Mouse (Mus musculus) myocyte (in vitro differentiated cells): Measurements from ENCODE around the gene March1. TPM values are rescaled to one million over a fixed set of nuclear protein-coding genes. Genes with fewer than 3 reads are reported as not detected.

ENCODE experiments used
- H3K27me3 ChIP-seq: one replicate; pipeline ENCODE4 v1.6.1; 2011; ENCODE audit not compliant: control insufficient read depth, insufficient read depth, insufficient read length
- H3K36me3 ChIP-seq: one replicate; pipeline ENCODE4 v1.6.1; 2011; ENCODE audit not compliant: control insufficient read depth, insufficient read depth
- H3K4me2 ChIP-seq: one replicate; pipeline ENCODE4 v1.6.1; 2011; ENCODE audit warnings: low read depth, control low read depth
- H3K4me3 ChIP-seq: one replicate; pipeline ENCODE4 v1.5.1; 2011; ENCODE audit warnings: mild to moderate bottlenecking, control low read depth, moderate library complexity
- H3K79me2 ChIP-seq: one replicate; pipeline ENCODE4 v1.6.1; 2011; ENCODE audit not compliant: control insufficient read depth, insufficient read depth
- H3ac ChIP-seq: one replicate; pipeline ENCODE4 v1.6.1; 2011; ENCODE audit not compliant: control insufficient read depth, insufficient read length
- CEBPB ChIP-seq: IDR thresholded peaks from 2 replicates; pipeline ENCODE4 v1.6.1; 2011; ENCODE audit warnings: mild to moderate bottlenecking, moderate library complexity; ENCODE audit not compliant: poor library complexity, insufficient read depth, severe bottlenecking
- E2F4 ChIP-seq: IDR thresholded peaks from one replicate; pipeline ENCODE4 v1.6.1; 2011; ENCODE audit warnings: mild to moderate bottlenecking, control low read depth, moderate library complexity; ENCODE audit not compliant: insufficient read depth
- MAX ChIP-seq: IDR thresholded peaks from one replicate; pipeline ENCODE4 v1.6.1; 2011; ENCODE audit warnings: low read depth, mild to moderate bottlenecking, control low read depth
- MYOD1 ChIP-seq, 3 experiments: IDR thresholded peaks; one replicate each; pipeline ENCODE4 v1.6.1; 2011; ENCODE audit warnings: control low read depth in 2 of 3, low read depth in 2 of 3, mild to moderate bottlenecking in 2 of 3, moderate library complexity in 1 of 3; ENCODE audit not compliant: insufficient read length in 2 of 3, control insufficient read depth in 1 of 3
- MYOG ChIP-seq, 3 experiments: IDR thresholded peaks; one replicate each; pipeline ENCODE4 v1.6.1; 2011; ENCODE audit warnings: control low read depth in 2 of 3, low read depth in 2 of 3, mild to moderate bottlenecking in 2 of 3; ENCODE audit not compliant: insufficient read length in 2 of 3, control insufficient read depth in 1 of 3, insufficient read depth in 1 of 3
- POLR2A ChIP-seq: IDR thresholded peaks from one replicate; pipeline ENCODE4 v1.6.1; 2011; ENCODE audit warnings: low read depth, mild to moderate bottlenecking, control low read depth, moderate library complexity; ENCODE audit not compliant: insufficient read length
- POLR2AphosphoS2 ChIP-seq: IDR thresholded peaks from one replicate; pipeline ENCODE4 v1.6.1; 2011; ENCODE audit warnings: low read depth, control low read depth; ENCODE audit not compliant: insufficient read length
- REST ChIP-seq: IDR thresholded peaks from one replicate; pipeline ENCODE4 v1.6.1; 2011; ENCODE audit warnings: mild to moderate bottlenecking, control low read depth, moderate library complexity; ENCODE audit not compliant: insufficient read depth, insufficient read length
- SRF ChIP-seq: IDR thresholded peaks from one replicate; pipeline ENCODE4 v1.6.1; 2011; ENCODE audit warnings: low read depth; ENCODE audit not compliant: control insufficient read depth, insufficient read length
- TCF12 ChIP-seq: IDR thresholded peaks from one replicate; pipeline ENCODE4 v1.6.1; 2011; ENCODE audit warnings: mild to moderate bottlenecking, control low read depth; ENCODE audit not compliant: poor library complexity, insufficient read depth, severe bottlenecking
- TCF3 ChIP-seq: IDR thresholded peaks from one replicate; pipeline ENCODE4 v1.6.1; 2011; ENCODE audit warnings: low read depth, control low read depth; ENCODE audit not compliant: insufficient read length
- USF1 ChIP-seq: IDR thresholded peaks from one replicate; pipeline ENCODE4 v1.6.1; 2011; ENCODE audit warnings: low read depth, mild to moderate bottlenecking, control low read depth, moderate library complexity
- polyA plus RNA-seq: library from polyadenylated mRNA; unstranded; fragments of >200 nt; fragmentation: generic; extraction: Trizol; gene quantifications from one replicate; pipeline ENCODE4 v1.2.1, GENCODE M21; 2012; ENCODE audit warnings: missing spikeins

The March1 gene
- polyA plus RNA-seq, 1 experiment: 0.06 TPM

GRCm38 (mm10) chr8:66437929-66438328 is 820.2 kb downstream of the March1 start:
- H3K36me3 ChIP-seq: no peaks in the 10 kb centered on the region
- TF ChIP-seq MAX: no peak
- no peak for TF ChIP-seq SRF
- TF ChIP-seq TCF3: no peak
- TF ChIP-seq MYOG (IDR thresholded peaks at IDR 0.05; ENCODE audit: control insufficient read depth in 1 of 3, insufficient read depth in 1 of 3, insufficient read length in 2 of 3, low read depth in 2 of 3): no peak
- TF ChIP-seq E2F4: no peak
- TF ChIP-seq CEBPB: no peak
- no peak for TF ChIP-seq REST
- TF ChIP-seq TCF12: no peak
- TF ChIP-seq MYOD1 (IDR thresholded peaks at IDR 0.05; ENCODE audit: control insufficient read depth in 1 of 3, insufficient read length in 2 of 3, low read depth in 2 of 3): no peak
- TF ChIP-seq POLR2AphosphoS2: no peak
- no peak for TF ChIP-seq USF1
- no peak for TF ChIP-seq POLR2A
- H3K79me2 ChIP-seq: no peaks in the 10 kb centered on the region
- no peak overlapping the region for H3ac ChIP-seq
- H3K27me3 ChIP-seq: no peaks in the 10 kb centered on the region
- no peak overlapping the region for H3K4me2 ChIP-seq
- H3K4me3 ChIP-seq: no peak overlapping the region

- Histone ChIP-seq H3ac (no peak overlapping the region), H3K79me2 (no peaks in the 10 kb centered on the region), H3K36me3 (no peaks in the 10 kb centered on the region), H3K4me2 (no peak overlapping the region), H3K4me3 (no peak overlapping the region), H3K27me3 (no peaks in the 10 kb centered on the region)
- TF ChIP-seq MAX (no peak), E2F4 (no peak), POLR2A (no peak), TCF3 (no peak), TCF12 (no peak), REST (no peak), SRF (no peak)
These were observed 820.8 kb downstream of the March1 start for GRCm38 (mm10) chr8:66438468-66438867.

- H3K4me3 ChIP-seq: no peak overlapping the region
- TF ChIP-seq TCF12 (no peak), E2F4 (no peak), POLR2AphosphoS2 (no peak), POLR2A (no peak), SRF (no peak), MYOG (IDR thresholded peaks at IDR 0.05; ENCODE audit: control insufficient read depth in 1 of 3, insufficient read depth in 1 of 3, insufficient read length in 2 of 3, low read depth in 2 of 3) (no peak)
- H3K36me3 ChIP-seq: no peaks in the 10 kb centered on the region
- no peak overlapping the region for H3ac ChIP-seq
- no peak overlapping the region for H3K4me2 ChIP-seq
- no peaks in the 10 kb centered on the region for H3K27me3 ChIP-seq
- H3K79me2 ChIP-seq: no peaks in the 10 kb centered on the region
These were observed 823.4 kb downstream of the March1 start for GRCm38 (mm10) chr8:66441123-66441522.

GRCm38 (mm10) chr8:66442778-66443177 is 825.1 kb downstream of the March1 start:
- TF ChIP-seq TCF12: no peak
- no peak for TF ChIP-seq CEBPB
- TF ChIP-seq E2F4: no peak
- no peak for TF ChIP-seq REST
- TF ChIP-seq MYOD1 (IDR thresholded peaks at IDR 0.05; ENCODE audit: control insufficient read depth in 1 of 3, insufficient read length in 2 of 3, low read depth in 2 of 3): no peak
- TF ChIP-seq MAX: no peak
- TF ChIP-seq SRF: no peak
- no peak for TF ChIP-seq POLR2AphosphoS2
- no peak for TF ChIP-seq POLR2A
- TF ChIP-seq TCF3: no peak
- TF ChIP-seq MYOG (IDR thresholded peaks at IDR 0.05; ENCODE audit: control insufficient read depth in 1 of 3, insufficient read depth in 1 of 3, insufficient read length in 2 of 3, low read depth in 2 of 3): no peak
- TF ChIP-seq USF1: no peak
- Histone ChIP-seq H3K79me2 (no peaks in the 10 kb centered on the region), H3K36me3 (no peaks in the 10 kb centered on the region), H3K27me3 (no peaks in the 10 kb centered on the region), H3K4me3 (no peak overlapping the region), H3ac (no peak overlapping the region), H3K4me2 (no peak overlapping the region)

GRCm38 (mm10) chr8:66444141-66444540 is 826.4 kb downstream of the March1 start:
- no peaks in the 10 kb centered on the region for H3K27me3 ChIP-seq
- no peak for TF ChIP-seq MYOG (IDR thresholded peaks at IDR 0.05; ENCODE audit: control insufficient read depth in 1 of 3, insufficient read depth in 1 of 3, insufficient read length in 2 of 3, low read depth in 2 of 3)
- no peak for TF ChIP-seq POLR2A
- no peak for TF ChIP-seq USF1
- TF ChIP-seq CEBPB: no peak
- no peak for TF ChIP-seq MYOD1 (IDR thresholded peaks at IDR 0.05; ENCODE audit: control insufficient read depth in 1 of 3, insufficient read length in 2 of 3, low read depth in 2 of 3)
- H3K36me3 ChIP-seq: no peaks in the 10 kb centered on the region
- H3ac ChIP-seq: no peak overlapping the region
- H3K79me2 ChIP-seq: no peaks in the 10 kb centered on the region
- no peak overlapping the region for H3K4me3 ChIP-seq
- H3K4me2 ChIP-seq: no peak overlapping the region
